Mouse (Mus musculus) embryonic facial prominence, embryonic 10.5 days (tissue): ENCODE data around the gene Bclaf3. TPM values are rescaled to one million over a fixed set of nuclear protein-coding genes. Genes with fewer than 3 reads are reported as not detected.

ENCODE experiments used
- DNase-seq: peaks from one replicate; pipeline ENCODE4 v3.0.0-alpha.2; 2017; ENCODE audit warnings: low spot score
- H3K27ac ChIP-seq: fragments of 300-500 bp; sonication (generic); replicated peaks from 2 replicates; pipeline ENCODE4 v1.5.1; 2016; ENCODE audit warnings: mild to moderate bottlenecking
- H3K27me3 ChIP-seq: fragments of 300-500 bp; sonication (generic); replicated peaks from 2 replicates; pipeline ENCODE4 v1.6.1; 2016; ENCODE audit warnings: low read depth, mild to moderate bottlenecking; ENCODE audit not compliant: poor library complexity, severe bottlenecking
- H3K36me3 ChIP-seq: fragments of 300-500 bp; sonication (generic); replicated peaks from 2 replicates; pipeline ENCODE4 v1.6.1; 2016; ENCODE audit warnings: mild to moderate bottlenecking, moderate library complexity
- H3K4me1 ChIP-seq: fragments of 300-500 bp; sonication (generic); 2 replicates; pipeline ENCODE4 v1.6.1; 2016
- H3K4me3 ChIP-seq: fragments of 300-500 bp; sonication (generic); 2 replicates; pipeline ENCODE4 v1.5.1; 2016; ENCODE audit warnings: mild to moderate bottlenecking, moderate library complexity
- H3K9me3 ChIP-seq: fragments of 300-500 bp; sonication (generic); 2 replicates; pipeline ENCODE4 v1.6.1; 2016; ENCODE audit warnings: mild to moderate bottlenecking
- WGBS: fragments of 180-500 bp; shearing (Covaris S2); methylation state at CpG from one replicate; pipeline ENCODE4 v1.1.7; 2016; 5-methylcytosine and 5-hydroxymethylcytosine counted together
- polyA plus RNA-seq: library from polyadenylated mRNA; unstranded; fragments of >200 nt; fragmentation: Nextera tagmentation; extraction: Ambion mirVana; gene quantifications from 2 replicates; pipeline ENCODE4 v1.2.1, GENCODE M21; 2016

The Bclaf3 gene
- polyA plus RNA-seq, 1 experiment from 2014 or later, result 23.9 TPM

DNA sequence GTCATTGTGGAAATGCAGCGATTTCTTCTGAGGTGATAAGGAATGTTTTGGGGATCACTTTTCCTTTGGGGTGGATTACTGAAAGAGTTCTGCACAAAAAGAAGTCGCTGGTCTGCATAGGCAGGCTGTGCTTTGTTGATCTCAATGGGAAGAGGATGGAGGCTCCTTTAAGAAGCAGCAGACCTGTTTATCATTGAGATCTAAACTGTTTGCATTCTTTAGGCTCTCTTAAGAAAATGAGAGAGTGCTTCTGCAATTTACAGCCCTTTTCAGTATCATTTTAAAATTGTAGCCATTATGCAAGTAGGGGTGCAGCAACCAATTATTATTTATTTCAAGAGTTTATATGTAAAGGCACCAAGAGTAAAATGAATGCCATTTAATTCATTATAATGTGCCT is 102.7 kb downstream of the Bclaf3 start:
- H3K27me3 ChIP-seq, result peaks cover 92% of the 10 kb centered on the region
- 29% methylated on average over 2 of the region's 2 CpGs for WGBS
- DNase-seq, result no peak

DNA sequence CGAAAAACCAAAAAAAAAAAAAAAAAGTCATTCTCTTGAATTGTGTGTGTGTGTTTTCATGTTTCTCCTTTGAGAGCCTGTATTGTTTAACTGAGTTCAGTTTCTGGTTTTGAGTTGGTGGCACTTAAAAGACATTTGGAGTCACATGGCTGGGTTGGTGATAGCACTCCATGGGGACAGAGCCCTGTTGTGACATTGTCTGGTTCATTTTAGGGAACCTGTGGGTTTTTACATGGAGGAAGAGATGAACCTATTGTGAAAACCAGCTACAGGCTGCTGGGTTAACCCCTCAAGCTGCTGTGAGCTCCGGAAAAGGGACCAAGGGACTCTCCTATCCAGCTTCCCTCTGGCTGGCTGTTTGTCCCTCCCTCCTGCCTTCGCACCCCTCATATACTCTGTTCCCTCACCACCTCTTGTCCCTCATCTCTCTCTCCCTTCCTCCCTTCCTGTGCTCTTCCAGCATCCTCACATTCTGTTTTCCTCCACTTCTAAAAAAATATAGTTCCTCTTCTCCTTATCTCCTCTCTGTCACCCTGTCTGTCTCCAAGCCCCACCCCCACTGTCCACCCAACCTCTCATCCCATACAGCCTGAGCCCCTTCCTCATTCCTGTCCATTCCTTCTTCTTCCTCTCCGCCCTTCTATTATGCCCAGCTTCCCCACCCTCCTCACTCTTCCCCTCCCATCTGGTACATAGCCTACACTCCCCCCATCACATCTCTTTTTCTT is 112.2 kb downstream of the Bclaf3 start:
- 82% methylated on average over 4 of the region's 4 CpGs for WGBS
- Histone ChIP-seq H3K4me3 (no peak overlapping the region), H3K9me3 (no peaks in the 10 kb centered on the region), H3K27me3 (peaks cover 43% of the 10 kb centered on the region), H3K27ac (no peak overlapping the region), H3K4me1 (no peaks in the 10 kb centered on the region), H3K36me3 (no peaks in the 10 kb centered on the region)
- no peak for DNase-seq

More for the DNA sequence above, 102.7 kb downstream of the Bclaf3 start:
- Histone ChIP-seq H3K9me3 (no peaks in the 10 kb centered on the region), H3K36me3 (no peaks in the 10 kb centered on the region), H3K4me3 (no peak overlapping the region), H3K27ac (no peak overlapping the region), H3K4me1 (peaks cover 4% of the 10 kb centered on the region; the same call in 1 of the 2 replicates)

DNA sequence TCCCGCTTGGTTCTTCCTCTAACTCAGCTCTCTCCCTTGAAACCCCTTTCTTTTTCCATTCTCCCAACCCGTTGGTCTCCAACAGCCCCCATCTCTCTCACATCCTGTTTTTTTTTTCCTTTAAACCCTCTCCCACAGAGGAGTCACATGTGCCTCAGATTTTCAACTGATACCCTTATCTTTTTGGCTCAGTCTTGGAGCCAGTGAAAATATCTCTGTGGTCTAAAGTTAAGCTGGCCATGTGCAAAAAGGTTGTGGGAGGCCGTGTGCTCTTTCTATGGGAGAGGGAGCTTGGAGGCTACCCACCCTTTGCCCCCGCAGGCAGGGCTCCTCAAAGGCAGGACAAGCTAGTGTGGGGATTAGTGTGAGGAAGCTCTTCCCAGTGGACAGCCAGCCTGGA is 113.5 kb downstream of the Bclaf3 start:
- Histone ChIP-seq H3K4me1 (no peaks in the 10 kb centered on the region), H3K27me3 (peaks cover 46% of the 10 kb centered on the region), H3K4me3 (no peak overlapping the region), H3K27ac (no peak overlapping the region), H3K36me3 (no peaks in the 10 kb centered on the region), H3K9me3 (no peaks in the 10 kb centered on the region)
- no peak for DNase-seq
- 67% methylated on average over 4 of the region's 4 CpGs for whole genome bisulfite sequencing

Other genes with a start within 250 kb of the Bclaf3 start
- 151 and 157 TPM in 2 replicates for gene Eif1ax, start 154.5 kb upstream of the Bclaf3 start, polyA plus RNA-seq
- gene Map7d2, start 112.1 kb upstream of the Bclaf3 start, polyA plus RNA-seq, result 6.6 and 6.8 TPM in 2 replicates
- gene Sh3kbp1, start 100.6 kb downstream of the Bclaf3 start, polyA plus RNA-seq, result 23.2 and 24.5 TPM in 2 replicates